Mouse (Mus musculus): Measurements from ENCODE around the gene Smyd1.

The Smyd1 gene

DNA sequence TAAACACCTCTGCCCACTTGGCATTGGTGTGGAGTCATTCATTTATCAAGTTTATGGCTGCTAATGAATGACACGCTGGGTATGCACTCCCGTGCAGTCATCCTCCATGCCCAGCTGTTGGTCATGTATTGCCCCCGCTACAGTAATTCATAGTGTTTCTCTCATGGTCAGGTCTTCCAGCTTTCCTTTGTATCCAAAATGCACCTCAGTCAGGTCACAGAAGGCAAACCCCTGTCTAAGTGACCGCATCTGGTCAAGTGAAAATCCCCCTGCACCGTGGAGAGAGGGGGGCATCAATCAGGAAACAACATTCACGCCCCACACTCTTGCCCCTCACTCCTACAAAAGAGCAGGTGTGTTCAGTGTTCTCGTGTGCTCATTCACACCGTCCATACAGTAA lies 117.9 kb downstream of the Smyd1 start:
- DNase-seq (ENCODE audit: low spot score), result no peak

DNA sequence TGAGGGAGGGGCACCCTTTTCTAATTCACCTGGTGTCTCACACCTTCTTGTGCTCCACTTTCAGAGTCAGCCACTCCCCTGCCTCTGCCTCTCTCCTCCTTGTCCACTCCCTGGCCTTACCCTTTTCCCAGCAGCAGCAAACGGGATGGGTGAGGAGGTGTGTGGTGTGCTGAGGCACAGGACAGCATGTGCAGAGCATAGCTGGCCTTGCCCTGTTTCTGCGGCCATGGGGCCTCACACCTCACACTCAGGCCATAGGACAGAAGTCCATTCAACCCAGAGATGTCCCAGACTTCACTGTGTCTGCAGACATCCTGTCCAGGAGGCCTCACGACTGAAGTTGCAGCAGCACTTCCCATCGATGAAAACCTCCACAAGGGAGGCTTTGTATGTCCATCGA lies 118.4 kb downstream of the Smyd1 start:
- no peak for DNase-seq (ENCODE audit: low spot score)

DNA sequence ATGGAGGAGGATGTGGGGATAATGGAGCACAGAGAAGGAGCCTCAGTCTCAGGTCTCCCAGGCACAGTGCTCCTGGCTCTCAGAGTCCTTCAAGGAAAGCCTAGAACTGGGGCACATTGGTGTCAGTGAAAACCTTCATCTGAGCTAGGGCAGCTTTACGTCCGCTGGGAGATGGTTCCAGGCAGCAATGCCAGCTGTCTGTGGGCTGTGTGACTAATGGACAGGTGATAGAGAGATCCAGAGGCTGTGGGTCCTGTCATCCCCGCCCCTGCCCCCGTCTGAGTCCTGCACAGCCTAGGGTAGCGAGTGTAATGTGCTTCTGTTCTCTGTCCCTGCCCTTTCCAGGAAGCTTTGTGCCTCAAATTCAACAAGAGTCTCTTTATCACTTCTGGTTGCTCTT lies 120.1 kb downstream of the Smyd1 start:
- no peak for DNase-seq (ENCODE audit: low spot score)

DNA sequence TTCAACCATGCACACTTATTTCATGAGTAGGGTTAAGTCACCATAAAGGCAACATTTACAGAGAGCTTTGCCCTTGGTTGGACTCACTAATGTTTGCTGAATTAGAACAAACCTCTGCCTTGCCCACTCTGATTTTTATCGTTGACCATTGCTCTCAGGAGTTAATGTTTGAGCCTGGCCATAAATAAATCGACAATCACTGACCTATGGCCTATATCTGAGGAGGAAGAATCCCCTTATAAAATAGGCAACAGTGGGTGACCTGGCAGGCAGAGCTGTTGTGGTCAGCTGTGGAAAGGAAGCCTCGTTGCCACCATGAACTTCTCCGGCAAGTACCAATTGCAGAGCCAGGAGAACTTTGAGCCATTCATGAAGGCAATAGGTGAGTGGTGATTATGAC lies 122.4 kb downstream of the Smyd1 start, which contains the start of gene Fabp1:
TSS of gene Fabp1 (plus strand) at position 216 of the 400 bp plus-strand sequence.
- no peak for DNase-seq (ENCODE audit: low spot score)

DNA sequence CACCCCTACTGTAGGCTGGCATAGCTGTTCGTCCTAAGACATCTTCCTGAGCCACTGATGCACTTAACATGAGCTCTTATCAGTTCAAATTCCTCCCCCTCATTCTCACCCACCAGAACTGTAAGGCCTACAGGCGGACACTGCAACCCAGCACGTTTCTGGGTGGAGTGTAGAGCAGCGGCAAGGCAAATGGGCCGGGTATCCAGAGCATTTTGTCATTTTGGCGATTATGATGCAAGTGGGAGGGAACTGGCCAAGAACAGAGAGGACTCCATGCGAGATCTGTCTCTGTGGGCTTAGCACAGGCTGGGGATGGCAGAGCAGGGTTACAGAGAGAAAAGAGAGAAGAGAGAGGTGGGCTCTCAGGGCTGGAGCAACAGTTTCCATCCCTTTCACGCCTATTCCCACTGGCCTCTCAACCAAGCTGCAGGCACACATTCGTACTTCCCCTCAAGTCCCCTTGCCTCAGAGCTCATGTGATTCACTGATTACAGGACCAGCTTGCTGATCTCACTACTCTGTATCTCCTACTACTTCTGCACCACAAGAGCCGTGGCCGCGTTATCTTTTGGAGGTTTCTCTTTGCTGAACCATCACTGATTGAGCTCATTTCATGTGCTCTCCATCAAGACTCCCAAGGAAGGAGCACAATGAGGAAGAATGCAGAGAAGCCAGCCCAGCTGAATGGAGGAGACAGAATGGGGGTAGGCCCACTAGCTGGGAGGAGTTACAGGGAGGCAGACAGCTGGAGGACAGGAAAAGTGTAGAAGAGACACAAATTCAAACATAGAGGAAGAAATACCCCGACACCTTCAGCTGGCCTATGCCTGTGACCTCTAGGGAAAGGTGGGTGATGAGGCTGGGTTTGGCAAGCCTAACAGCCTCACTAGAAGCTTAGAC lies 124.1 kb downstream of the Smyd1 start:
- DNase-seq (ENCODE audit: low spot score), result no peak

DNA sequence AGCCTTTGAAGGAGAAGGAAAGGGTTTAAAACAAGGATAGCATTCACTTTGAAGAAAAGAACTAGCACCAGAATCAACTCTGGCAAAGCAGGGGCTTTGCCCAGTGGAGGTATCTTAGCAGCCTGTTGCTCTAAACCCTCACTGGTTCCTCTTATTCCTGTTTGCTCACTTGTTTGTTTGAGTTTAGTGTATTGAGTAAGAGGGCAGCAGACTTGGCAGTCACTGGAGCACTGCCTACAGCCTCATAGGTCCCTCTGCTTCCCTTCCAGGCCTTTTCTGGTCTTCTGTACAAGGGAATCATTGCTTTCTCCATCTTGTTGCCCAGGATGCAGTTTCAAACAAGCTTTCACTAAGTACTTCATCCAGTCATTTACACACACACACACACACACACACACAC lies 125.9 kb downstream of the Smyd1 start:
- no peak for DNase-seq (ENCODE audit: low spot score)

DNA sequence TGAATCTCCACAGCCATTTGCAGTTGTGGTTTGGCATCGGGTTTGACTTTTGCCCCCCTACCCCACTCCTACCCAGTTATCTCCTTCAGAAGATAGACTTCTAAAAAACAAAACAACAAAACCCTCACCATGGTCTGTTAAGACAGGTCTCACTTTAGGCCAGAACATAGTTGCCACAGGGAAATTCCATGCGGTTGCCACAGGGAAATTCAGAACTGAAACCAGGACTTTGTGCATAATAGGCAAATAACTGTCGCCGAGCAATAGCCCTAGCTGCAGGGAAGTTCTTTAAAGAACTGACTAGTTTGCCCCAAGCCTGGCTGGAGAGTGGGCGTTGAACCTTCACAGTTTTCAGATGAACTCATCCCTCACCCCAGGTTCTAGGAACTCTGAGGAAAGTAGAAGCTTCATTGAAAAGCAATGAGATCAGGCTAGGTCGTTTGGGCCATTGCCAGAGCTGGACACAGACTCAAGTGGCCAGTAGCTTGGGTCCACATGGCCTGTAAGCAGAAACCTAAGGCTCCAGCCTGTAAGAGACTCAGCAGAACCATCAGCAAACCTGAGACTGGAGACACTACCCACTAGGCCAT lies 128.8 kb downstream of the Smyd1 start:
- no peak for DNase-seq (ENCODE audit: low spot score)

DNA sequence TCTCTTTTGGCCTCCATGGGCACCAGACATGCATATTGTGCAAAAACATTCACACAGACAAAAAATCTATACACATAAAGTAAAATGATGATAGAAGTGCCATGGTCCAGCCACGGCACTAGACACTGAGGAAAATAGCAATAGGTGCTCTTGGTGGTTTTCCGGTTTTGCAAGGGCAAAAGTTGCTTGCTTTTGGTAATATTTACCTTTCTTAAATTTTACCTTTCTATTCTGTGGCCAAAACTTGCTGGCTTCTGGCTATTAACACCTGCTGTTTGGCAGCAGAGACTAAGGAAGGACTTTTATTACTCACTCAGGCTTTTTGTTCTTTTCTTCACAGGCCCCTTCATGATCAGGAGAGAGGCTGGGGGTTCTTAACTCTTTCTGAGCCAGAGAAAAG lies 131.5 kb downstream of the Smyd1 start:
- no peak for DNase-seq (ENCODE audit: low spot score)

DNA sequence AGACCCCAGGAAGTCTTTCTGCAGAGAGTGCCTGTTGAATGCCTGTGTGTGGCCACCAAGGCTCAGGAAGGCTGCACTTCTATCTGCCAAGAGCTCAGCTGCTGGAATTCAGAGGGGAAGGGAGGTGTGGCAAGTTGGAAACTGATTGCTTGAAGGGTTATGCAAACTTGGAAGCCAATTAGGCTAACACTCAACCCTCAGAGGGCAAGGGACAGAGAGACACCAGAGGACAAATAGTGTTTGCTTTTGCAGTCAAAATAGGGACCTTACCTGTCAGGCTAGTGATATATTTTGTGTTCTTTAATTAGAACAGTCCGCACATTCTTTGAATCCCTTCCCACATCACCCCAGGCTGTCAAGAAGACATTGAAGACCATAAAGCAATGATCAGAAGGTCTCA lies 132.5 kb downstream of the Smyd1 start:
- no peak for DNase-seq (ENCODE audit: low spot score)

DNA sequence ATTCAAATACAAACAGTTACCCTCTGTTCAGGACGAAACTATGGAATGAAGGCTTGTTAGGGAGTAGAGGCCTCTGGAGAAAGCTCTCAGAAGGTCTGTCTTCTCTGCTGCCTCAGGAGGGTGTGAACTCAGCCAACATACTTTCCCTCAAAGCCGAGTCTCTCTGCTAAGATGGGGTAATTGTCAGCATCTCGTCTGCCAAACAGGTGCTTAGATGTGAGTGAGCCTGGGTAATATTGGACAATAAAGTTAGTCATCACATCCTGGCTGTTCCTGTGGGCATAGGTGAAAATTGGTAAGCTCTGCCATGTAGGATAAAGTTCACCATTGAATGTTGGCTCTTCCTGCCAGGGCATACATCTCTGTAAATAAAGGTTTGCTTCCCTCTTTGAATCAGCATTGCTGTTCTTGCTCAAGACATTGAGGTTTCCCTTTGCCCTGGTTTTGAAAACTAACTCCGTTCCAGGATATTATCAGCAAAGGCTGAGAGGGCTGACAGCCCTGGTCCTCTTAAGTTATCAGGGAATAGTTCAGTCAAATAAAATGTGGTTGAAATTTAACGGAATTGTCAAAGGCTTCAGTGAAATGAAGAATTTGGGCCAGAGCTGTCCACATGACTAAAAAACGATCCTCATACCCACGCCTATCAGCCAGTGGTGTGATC lies 137.0 kb downstream of the Smyd1 start:
- DNase-seq (ENCODE audit: low spot score), result no peak

DNA sequence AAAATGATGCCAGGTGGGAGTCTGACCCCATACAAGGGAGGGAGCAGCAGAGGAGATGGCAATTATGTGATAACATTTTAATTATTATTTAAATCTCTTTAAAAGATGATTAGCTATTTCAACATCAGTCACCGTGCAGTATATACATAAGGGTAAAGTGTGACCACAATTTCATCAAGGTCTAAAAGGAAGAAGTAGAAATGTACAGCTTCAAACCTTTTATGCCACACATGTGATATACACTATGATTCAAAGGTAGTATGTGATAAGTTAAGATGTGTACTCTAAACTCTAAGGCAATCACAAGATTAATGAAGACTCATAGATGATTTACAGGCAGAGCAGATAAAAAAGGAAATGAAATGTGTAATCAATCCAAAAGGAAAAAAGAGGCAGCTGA lies 141.4 kb downstream of the Smyd1 start:
- no peak for DNase-seq (ENCODE audit: low spot score)

DNA sequence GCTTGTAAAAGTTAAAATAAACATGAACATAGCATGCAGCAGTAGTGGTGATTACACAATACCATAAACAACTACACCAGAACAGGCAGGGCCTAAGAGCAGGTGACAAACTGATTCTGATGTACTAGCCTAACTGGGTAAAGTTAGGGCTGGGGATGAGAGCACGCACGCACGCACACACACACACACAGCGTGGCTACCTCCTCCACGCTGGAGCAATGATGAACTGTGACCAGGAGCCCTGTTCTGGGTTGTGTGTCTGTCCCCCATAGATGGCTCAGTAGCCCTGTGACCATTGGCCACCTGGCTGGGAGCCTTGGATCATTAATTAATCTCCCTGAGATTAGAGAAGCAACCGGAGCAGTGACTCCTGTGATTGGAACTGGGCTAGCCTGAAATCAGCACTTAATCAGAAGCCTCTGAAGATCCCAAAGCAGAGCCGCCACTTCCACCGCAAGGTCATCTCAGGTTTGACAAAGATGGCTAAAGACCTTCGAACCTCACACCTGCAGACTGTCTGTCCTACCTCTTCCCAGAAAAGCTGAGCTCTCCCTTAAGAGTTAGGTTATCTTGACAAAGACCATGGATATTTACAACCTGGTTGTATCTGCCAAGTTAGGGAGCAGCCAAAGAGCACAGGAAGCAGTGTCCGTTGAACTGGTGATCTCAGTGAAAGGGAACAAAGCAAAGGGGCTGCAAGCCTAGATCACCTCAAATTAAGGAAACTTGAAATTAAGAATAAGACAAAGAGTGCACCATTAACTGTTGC lies 149.0 kb downstream of the Smyd1 start:
- no peak for DNase-seq (ENCODE audit: low spot score)

DNA sequence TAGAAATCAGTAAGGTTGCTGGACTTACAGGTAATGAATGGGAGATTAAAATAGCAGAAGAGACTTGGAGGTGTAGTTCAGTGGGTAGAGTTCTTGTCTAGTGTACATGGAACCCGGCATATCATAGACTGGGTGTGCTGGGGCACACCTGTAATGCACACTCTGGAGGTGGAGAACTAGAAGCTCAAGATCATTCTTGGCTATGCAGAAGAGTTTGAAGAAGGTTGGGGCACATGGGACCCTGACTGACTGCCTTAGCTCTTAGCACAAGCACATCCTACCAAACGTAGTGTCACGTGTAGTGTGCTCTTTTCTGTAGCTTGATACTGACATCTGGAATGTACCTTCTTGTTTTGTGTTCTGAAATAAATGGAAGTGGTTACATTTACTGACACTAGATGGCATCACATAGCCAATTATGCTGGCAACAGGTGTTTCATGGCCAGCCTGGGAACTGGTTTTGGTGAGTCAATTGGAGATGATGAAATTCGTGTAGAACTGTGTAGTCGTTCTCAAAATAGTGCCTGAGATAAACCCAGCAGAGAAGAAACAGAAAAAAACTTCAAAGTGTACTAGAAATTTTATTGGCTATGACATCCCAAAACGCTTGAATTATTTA lies 155.4 kb downstream of the Smyd1 start:
- peak; percentile 71 for DNase-seq (ENCODE audit: low spot score)

DNA sequence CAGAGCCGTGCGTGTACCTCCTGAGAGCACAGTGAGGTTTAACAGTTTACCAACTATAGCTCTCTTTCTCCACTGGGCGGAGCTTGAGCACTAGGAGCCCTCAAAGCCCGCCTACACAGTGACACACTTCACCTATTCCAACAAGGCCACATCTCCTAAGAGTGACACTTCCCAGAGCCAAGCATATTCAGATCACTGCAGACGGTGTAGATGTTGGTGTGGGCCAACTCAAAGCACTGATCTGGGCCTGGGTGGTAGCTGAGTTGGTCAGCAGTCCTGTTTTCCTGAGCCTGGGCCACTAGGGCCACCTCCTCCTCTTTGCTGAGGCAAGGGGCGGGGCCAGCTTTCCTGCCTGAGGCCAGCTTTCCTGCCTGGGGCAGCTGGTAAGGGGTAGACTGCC lies 157.6 kb downstream of the Smyd1 start:
- no peak for DNase-seq (ENCODE audit: low spot score)

Measured in retina, embryonic 14.5 days (tissue).